Comparison of ENCODE assay signal across 12 mouse cellular contexts in the genomic region with DNA sequence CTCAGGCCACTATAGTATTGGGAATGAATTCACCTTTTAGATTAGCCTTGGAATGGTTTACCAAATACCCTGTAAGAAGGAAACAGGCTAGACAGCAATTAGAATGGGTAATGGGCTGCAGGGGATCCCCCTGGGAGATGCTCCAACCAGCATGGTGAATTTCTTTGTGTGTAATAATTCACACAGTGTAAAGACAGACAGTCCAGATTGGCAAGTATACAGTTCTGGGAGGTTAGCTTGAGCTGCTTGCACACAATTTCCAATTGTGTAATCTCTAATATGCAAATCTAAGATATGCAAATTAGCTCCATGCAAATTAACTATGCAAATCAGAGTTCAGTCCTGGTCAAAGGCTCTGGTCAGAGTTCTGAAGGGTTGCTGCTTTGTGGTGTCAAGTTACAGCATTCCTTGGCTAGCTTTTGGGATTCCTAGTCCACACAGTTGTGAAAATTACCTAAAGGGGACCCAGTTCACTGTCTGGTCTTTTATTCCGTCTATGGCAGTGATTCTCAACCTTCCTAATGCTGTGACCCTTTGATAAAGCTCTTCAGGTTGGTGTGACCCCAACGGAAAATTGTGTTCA.
DNase-seq lines count a peak whose midpoint lies in the region; ATAC-seq and TF ChIP-seq lines count a peak whose summit lies in the region.
"Had no signal": no experiment of that assay in that cellular context is flagged by ENCODE, and none has a peak within 500 bp of the region (broad histone marks: within the 10 kb centered on the region; RNA-seq: fewer than 3 reads in every experiment).

No protein-coding gene starts in this region.

- no peak overlapping the region for H3K27ac ChIP-seq in forebrain, embryonic 11.5 days (ENCODE audit: low read depth, low read length)
- no peak overlapping the region for H3K27ac ChIP-seq in forebrain, embryonic 10.5 days
- no peak overlapping the region for H3K27ac ChIP-seq in forebrain, postnatal 0 days (ENCODE audit: low read depth, low read length)
- H3K27ac ChIP-seq: limb, embryonic 15.5 days; macrophage had no signal

- no peak overlapping the region for H3K9ac ChIP-seq in forebrain, embryonic 11.5 days (ENCODE audit: low read length)
- H3K9ac ChIP-seq in forebrain, postnatal 0 days: no peak overlapping the region
- H3K9ac ChIP-seq: limb, embryonic 15.5 days had no signal

- no peak overlapping the region for H3K4me2 ChIP-seq in forebrain, embryonic 11.5 days (ENCODE audit: low read depth, low read length, severe bottlenecking)
- H3K4me2 ChIP-seq in forebrain, postnatal 0 days (ENCODE audit: low read depth): no peak overlapping the region
- H3K4me2 ChIP-seq: heart, embryonic 11.5 days; limb, embryonic 15.5 days had no signal

- no peaks in the 10 kb centered on the region for H3K27me3 ChIP-seq in forebrain, embryonic 11.5 days (ENCODE audit: control insufficient read depth, insufficient read depth, low read length)
- H3K27me3 ChIP-seq in forebrain, embryonic 10.5 days (ENCODE audit: poor library complexity, severe bottlenecking): no peaks in the 10 kb centered on the region
- no peaks in the 10 kb centered on the region for H3K27me3 ChIP-seq in forebrain, postnatal 0 days (ENCODE audit: insufficient read depth, low read length)
- H3K27me3 ChIP-seq: limb, embryonic 15.5 days had no signal

- no peaks in the 10 kb centered on the region; the same call in 1 of the 2 replicates for H3K9me3 ChIP-seq in forebrain, embryonic 11.5 days (ENCODE audit: control insufficient read depth, low read length)
- H3K9me3 ChIP-seq in forebrain, embryonic 10.5 days: peaks cover 6% of the 10 kb centered on the region; the same call in 1 of the 2 replicates
- no peaks in the 10 kb centered on the region for H3K9me3 ChIP-seq in forebrain, postnatal 0 days (ENCODE audit: low read length)
- H3K9me3 ChIP-seq: limb, embryonic 15.5 days had no signal

- TF ChIP-seq CTCF in forebrain, postnatal 0 days (IDR thresholded peaks at IDR 0.05; ENCODE audit: low read depth): no peak

- no peaks in the 10 kb centered on the region for H3K4me1 ChIP-seq in forebrain, embryonic 11.5 days (replicated peaks; ENCODE audit: control insufficient read depth, insufficient read depth, low read length)
- H3K4me1 ChIP-seq in forebrain, embryonic 10.5 days: peaks cover 11% of the 10 kb centered on the region
- no peaks in the 10 kb centered on the region for H3K4me1 ChIP-seq in forebrain, postnatal 0 days (ENCODE audit: insufficient read depth)

- WGBS in forebrain, embryonic 11.5 days: 19% methylated on average over 2 of the region's 2 CpGs
- WGBS in forebrain, embryonic 10.5 days: 27% methylated on average over 2 of the region's 2 CpGs
- WGBS in forebrain, postnatal 0 days: 13% methylated on average over 2 of the region's 2 CpGs

- ATAC-seq in forebrain, embryonic 11.5 days (replicated peaks; ENCODE audit: low FRiP score): peak; percentile 61
- ATAC-seq in forebrain, postnatal 0 days: no peak
- ATAC-seq: intestine, postnatal 0 days had no signal

- H3K4me3 ChIP-seq in forebrain, embryonic 11.5 days (ENCODE audit: low read depth, low read length): no peak overlapping the region
- no peak overlapping the region for H3K4me3 ChIP-seq in forebrain, embryonic 10.5 days
- H3K4me3 ChIP-seq in forebrain, postnatal 0 days (ENCODE audit: low read depth, low read length): no peak overlapping the region
- H3K4me3 ChIP-seq: limb, embryonic 15.5 days had no signal

- H3K36me3 ChIP-seq in forebrain, embryonic 11.5 days (ENCODE audit: control insufficient read depth, insufficient read depth, low read length): no peaks in the 10 kb centered on the region
- H3K36me3 ChIP-seq in forebrain, embryonic 10.5 days (replicated peaks): no peaks in the 10 kb centered on the region
- no peaks in the 10 kb centered on the region for H3K36me3 ChIP-seq in forebrain, postnatal 0 days (ENCODE audit: insufficient read depth)
- H3K36me3 ChIP-seq: limb, embryonic 15.5 days had no signal

- no peak for DNase-seq in forebrain, embryonic 11.5 days (ENCODE audit: low spot score)
- no peak for DNase-seq in forebrain, embryonic 10.5 days (ENCODE audit: extremely low spot score, low spot score)
- peak; percentile 69 for DNase-seq in R1 (ENCODE audit: low read depth, low spot score)
- DNase-seq in forebrain, postnatal 0 days: peak; percentile 24
- peak; percentile 24 for DNase-seq in kidney, postnatal 14 days
- no peak for DNase-seq in adipocyte (ENCODE audit: low spot score)
- no peak for DNase-seq in left cerebral cortex, adult 18-20 months (ENCODE audit: low spot score in 2 of 2)
- no peak for DNase-seq in cerebellum, postnatal 14 days

Comparison
In these comparisons a context has a peak if more than half of its experiments do, and no peak if none do; other contexts are left out.
1. DNase-seq: peak in R1 (single experiment), forebrain, postnatal 0 days (single experiment) and kidney, postnatal 14 days (single experiment); none in forebrain, embryonic 11.5 days (single experiment), forebrain, embryonic 10.5 days (single experiment), adipocyte (single experiment), left cerebral cortex, adult 18-20 months (0 of 2) and cerebellum, postnatal 14 days (0 of 2).